Mouse (Mus musculus) liver, embryonic 14 days (tissue): ENCODE measurements around the gene 1700001L19Rik. TPM values are rescaled to one million over a fixed set of nuclear protein-coding genes. Genes with fewer than 3 reads are reported as not detected.

Experiments used
- polyA plus RNA-seq: library from polyadenylated mRNA; depleted of rRNA; stranded (reverse); fragments of >200 nt; gene quantifications from 2 replicates; pipeline ENCODE4 v1.2.3, GENCODE M21; 2012; rRNA removed

The 1700001L19Rik gene
- not detected in 2 replicates for polyA plus RNA-seq

DNA sequence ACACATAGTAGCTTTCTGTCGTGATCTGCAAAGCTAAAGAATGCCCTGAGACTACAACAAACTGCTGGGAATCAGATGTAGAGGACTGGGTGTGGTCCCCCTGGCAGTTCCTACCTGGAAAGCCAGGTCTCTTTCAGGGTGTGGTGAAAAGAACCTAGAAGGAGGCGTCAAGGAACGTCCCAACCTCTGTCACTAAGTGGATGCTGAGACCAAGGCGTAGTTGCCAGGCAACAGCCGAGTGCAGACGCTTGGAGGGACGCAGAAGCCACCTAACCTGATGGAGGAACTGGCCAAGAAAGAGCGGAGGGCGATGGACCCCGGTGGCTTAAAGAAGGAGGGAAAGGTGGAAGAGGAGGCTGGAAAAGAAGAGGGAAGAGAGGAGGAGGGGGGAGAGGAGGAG lies at the start of gene 1700001L19Rik:
Gene 1700001L19Rik (plus strand): TSS at position 223 of the 400 bp plus-strand sequence.

DNA sequence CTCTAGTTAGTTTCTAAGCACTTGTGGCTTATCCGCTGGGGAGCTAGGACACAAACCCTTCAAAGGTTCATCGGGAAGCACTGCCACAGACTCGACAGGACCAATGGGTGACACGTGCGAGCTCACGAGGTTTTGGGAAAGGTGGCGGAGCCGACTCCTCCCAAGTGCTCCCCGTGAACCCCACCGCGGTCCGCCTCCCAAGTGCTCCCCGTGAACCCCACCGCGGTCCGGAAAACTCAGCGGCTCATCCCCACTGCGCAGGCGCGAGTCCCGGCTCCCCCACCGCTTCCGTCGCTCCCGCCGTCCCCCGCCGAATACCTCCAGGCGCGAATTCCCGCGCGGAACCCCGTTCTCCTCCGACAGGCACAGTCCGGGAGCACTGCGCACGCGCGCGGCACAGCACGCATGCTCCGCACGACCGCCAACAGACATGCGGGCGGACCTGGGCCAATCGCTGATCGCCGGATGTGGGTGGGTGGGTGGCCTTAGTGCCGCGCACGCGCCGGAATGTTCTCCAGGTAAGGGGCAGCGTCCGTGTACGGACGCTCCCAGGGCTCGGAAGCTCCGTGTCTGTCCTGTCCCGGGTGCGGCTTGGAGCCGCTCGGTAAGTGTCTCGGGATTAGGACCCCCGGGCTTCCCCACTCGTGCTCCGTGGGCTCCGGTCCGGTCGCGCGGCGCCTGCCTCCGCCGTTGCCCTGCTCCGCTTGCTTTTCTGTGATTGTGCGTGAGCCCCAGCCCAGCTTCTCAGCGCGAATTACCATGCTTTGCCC lies 15.3 kb upstream of the 1700001L19Rik start, which contains the start of the genes Mtrr and Fastkd3:
Gene Mtrr (minus strand): TSS at position 403 of the 770 bp plus-strand sequence.
Gene Fastkd3 (plus strand): TSS at position 488 of the 770 bp plus-strand sequence.

Other genes with a start within 250 kb of the 1700001L19Rik start
- gene Mtrr, start 15.3 kb upstream of the 1700001L19Rik start, polyA plus RNA-seq = 6.9 and 8.5 TPM in 2 replicates
- 7.9 and 9.0 TPM in 2 replicates for gene Fastkd3, start 15.2 kb upstream of the 1700001L19Rik start, polyA plus RNA-seq